In genomic region chr3:79058491-79058890, GRCm38 (mm10) we compare ENCODE assay signal across 2 mouse cellular contexts.
A peak's percentile ranks its signal among the peaks of the same experiment; 100 is the strongest.
DNase-seq lines count a peak whose midpoint lies in the region; ATAC-seq lines count a peak whose summit lies in the region.
"Not testable (repeated sequence)": the region's sequence is repeated elsewhere in the genome, so short reads cannot be mapped to it uniquely, and the experiment has no call there.

No protein-coding gene starts in this region.

- not testable (repeated sequence) for H3K36me3 ChIP-seq in midbrain, embryonic 11.5 days (ENCODE audit: control insufficient read depth, insufficient read depth, low read length)

- not testable (repeated sequence) for H3K4me2 ChIP-seq in midbrain, embryonic 11.5 days

- H3K27ac ChIP-seq in midbrain, embryonic 11.5 days (ENCODE audit: low read depth, low read length), result not testable (repeated sequence)

- H3K9ac ChIP-seq in midbrain, embryonic 11.5 days (ENCODE audit: low read length), result not testable (repeated sequence)

- peak; percentile 69 for DNase-seq in heart, adult 11 months
- peak; percentile 66 for DNase-seq in midbrain, embryonic 11.5 days (ENCODE audit: low spot score, missing footprints)

- 93% methylated on average over 2 of the region's 2 CpGs for WGBS in midbrain, embryonic 11.5 days

- not testable (repeated sequence) for H3K27me3 ChIP-seq in midbrain, embryonic 11.5 days (ENCODE audit: control insufficient read depth, insufficient read depth, low read length)

- ATAC-seq in midbrain, embryonic 11.5 days (ENCODE audit: low FRiP score), result not testable (repeated sequence)

- not testable (repeated sequence) for H3K4me1 ChIP-seq in midbrain, embryonic 11.5 days (ENCODE audit: control insufficient read depth, insufficient read depth, low read length)

- not testable (repeated sequence) for H3K9me3 ChIP-seq in midbrain, embryonic 11.5 days (ENCODE audit: control insufficient read depth, low read length)

- not testable (repeated sequence) for H3K4me3 ChIP-seq in midbrain, embryonic 11.5 days (ENCODE audit: low read depth, low read length)
